Mouse (Mus musculus): ENCODE results near the gene Degs1. TPM values are rescaled to one million over a fixed set of nuclear protein-coding genes. Genes with fewer than 3 reads are reported as not detected.

Gene Degs1
- total and polyA plus RNA-seq, 3 experiments, result 50.3 to 54.1 (median 51.0) TPM

DNA sequence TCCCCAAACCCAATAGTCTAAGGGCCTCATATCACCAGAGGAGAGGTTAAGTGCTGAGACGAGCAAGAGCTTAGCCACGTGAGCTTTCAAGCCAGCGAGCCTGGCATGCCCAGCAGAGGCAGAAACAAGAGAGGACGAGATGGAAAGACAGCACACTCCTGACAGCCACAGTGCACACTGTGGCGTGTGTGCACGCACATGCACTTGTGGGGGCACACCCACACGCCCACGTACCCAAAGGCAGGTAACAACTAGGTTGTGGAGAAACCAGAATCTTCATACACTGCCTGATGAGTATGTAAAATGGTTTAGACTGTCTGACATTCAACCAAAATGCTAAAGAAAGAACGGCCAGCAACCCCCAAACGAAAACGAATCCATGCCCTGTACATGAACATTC lies 2.0 kb downstream of the Degs1 start:
- Histone ChIP-seq H3K27me3 (ENCODE audit: control insufficient read depth, insufficient read depth, low read length) (no peaks in the 10 kb centered on the region), H3K36me3 (ENCODE audit: control insufficient read depth, insufficient read depth, low read length) (peaks cover 7% of the 10 kb centered on the region), H3K4me1 (ENCODE audit: control insufficient read depth, insufficient read depth, low read length) (peaks cover 7% of the 10 kb centered on the region), H3K9ac (ENCODE audit: low read depth, low read length) (no peak overlapping the region), H3K27ac (no peak overlapping the region), H3K4me3 (no peak overlapping the region), H3K79me2 (replicated peaks; ENCODE audit: control insufficient read depth, insufficient read depth, low read length) (0 out of 2 replicates have a peak, but pooled peaks cover 2% of the 10 kb centered on the region)
- intact Hi-C loops (cut with DNase I), result loop anchor here (10.0 kb wide), 1 partner anchor 124 kb away; the partner anchor contains the start of gene Trp53bp2
- no peak for DNase-seq
- TF ChIP-seq CTCF (IDR thresholded peaks at IDR 0.05) (no peak), EP300 (IDR thresholded peaks at IDR 0.05; ENCODE audit: insufficient read depth, low read depth, low read length) (no peak), POLR2A (IDR thresholded peaks at IDR 0.05; ENCODE audit: insufficient read depth, low read depth, low read length) (no peak)
- WGBS, result 55% methylated on average over 11 of the region's 11 CpGs

DNA sequence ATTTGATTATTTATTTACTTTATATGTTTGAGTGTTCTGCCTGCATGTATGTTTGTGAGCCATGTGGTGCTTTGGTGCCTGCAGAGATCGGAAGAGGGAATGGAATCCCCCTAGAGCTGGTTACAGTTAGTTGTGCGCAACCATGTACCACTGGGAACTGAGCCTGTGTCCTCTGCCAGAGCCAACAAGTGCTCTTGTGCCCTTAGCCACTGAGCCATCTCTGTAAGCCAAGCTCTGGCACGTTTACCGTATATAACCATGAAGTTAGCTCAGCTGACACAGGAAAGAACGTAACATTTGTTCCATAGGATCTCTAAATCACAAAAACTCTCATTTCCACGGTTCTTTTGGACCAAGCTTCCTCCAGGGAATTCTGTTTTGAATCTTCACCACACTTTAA lies 2.6 kb downstream of the Degs1 start:
- TF ChIP-seq POLR2A (IDR thresholded peaks at IDR 0.05; ENCODE audit: insufficient read depth, low read depth, low read length), result no peak
- TF ChIP-seq EP300 (IDR thresholded peaks at IDR 0.05; ENCODE audit: insufficient read depth, low read depth, low read length), result no peak
- no peak for TF ChIP-seq CTCF (IDR thresholded peaks at IDR 0.05)
- H3K4me1 ChIP-seq (ENCODE audit: control insufficient read depth, insufficient read depth, low read length), result peaks cover 7% of the 10 kb centered on the region
- 0 out of 2 replicates have a peak, but pooled peaks cover 2% of the 10 kb centered on the region for H3K79me2 ChIP-seq (replicated peaks; ENCODE audit: control insufficient read depth, insufficient read depth, low read length)
- H3K36me3 ChIP-seq (ENCODE audit: control insufficient read depth, insufficient read depth, low read length), result peaks cover 7% of the 10 kb centered on the region
- intact Hi-C loops (cut with DNase I), result loop anchor here (10.0 kb wide), 1 partner anchor 125 kb away; the partner anchor contains the start of gene Trp53bp2
- 66% methylated on average over 6 of the region's 6 CpGs for WGBS
- H3K27me3 ChIP-seq (ENCODE audit: control insufficient read depth, insufficient read depth, low read length), result no peaks in the 10 kb centered on the region
- H3K4me3 ChIP-seq, result no peak overlapping the region
- H3K27ac ChIP-seq, result no peak overlapping the region
- DNase-seq, result no peak
- H3K9ac ChIP-seq (ENCODE audit: low read depth, low read length), result no peak overlapping the region

DNA sequence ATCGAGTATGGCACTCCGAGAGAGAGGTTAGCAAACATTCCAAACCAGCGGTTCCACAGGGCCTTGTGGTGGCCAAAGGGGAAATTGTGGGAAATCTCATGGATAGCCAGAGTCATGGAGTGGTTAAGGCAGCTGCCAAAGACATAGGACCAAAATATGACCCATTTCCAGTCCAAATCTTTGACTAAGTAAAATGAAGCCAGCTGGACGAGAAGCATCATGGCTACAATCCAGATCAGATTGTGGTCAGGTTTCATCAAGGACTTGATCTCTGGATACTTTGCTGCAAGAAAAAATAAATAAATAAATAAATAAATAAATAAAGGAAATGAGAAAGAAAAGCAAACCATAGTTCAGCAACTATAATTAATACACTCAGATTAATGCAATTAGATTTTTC lies 3.2 kb downstream of the Degs1 start:
- 83% methylated on average over 4 of the region's 4 CpGs for WGBS
- Histone ChIP-seq H3K27ac (no peak overlapping the region), H3K4me1 (ENCODE audit: control insufficient read depth, insufficient read depth, low read length) (peaks cover 7% of the 10 kb centered on the region), H3K36me3 (ENCODE audit: control insufficient read depth, insufficient read depth, low read length) (peaks cover 7% of the 10 kb centered on the region), H3K79me2 (replicated peaks; ENCODE audit: control insufficient read depth, insufficient read depth, low read length) (0 out of 2 replicates have a peak, but pooled peaks cover 2% of the 10 kb centered on the region), H3K9ac (ENCODE audit: low read depth, low read length) (no peak overlapping the region), H3K27me3 (ENCODE audit: control insufficient read depth, insufficient read depth, low read length) (no peaks in the 10 kb centered on the region), H3K4me3 (no peak overlapping the region)
- no peak for TF ChIP-seq POLR2A (IDR thresholded peaks at IDR 0.05; ENCODE audit: insufficient read depth, low read depth, low read length)
- TF ChIP-seq CTCF (IDR thresholded peaks at IDR 0.05), result no peak
- TF ChIP-seq EP300 (IDR thresholded peaks at IDR 0.05; ENCODE audit: insufficient read depth, low read depth, low read length), result no peak
- no peak for DNase-seq
- intact Hi-C loops (cut with DNase I), result no loop called here

DNA sequence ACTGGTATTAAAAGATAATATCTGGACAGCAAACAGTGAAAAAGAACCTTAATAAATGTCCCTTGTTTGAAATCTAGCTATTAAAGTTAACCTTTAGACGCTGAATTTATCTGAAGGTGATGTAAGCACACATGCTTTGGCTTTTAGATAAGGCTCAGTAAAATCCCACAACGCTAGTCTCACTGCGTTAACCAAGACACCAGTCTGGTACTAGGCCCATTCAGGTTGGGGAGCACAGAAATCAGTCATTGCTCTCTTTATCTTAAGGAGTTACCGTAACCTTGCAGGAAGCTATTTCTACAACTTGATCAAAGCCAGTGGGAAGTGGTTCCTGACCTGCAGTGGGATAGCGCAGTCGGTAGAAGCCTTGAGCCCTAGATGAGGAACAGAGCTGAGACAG lies 7.5 kb downstream of the Degs1 start:
- no peak for TF ChIP-seq EP300 (IDR thresholded peaks at IDR 0.05; ENCODE audit: insufficient read depth, low read depth, low read length)
- no peak for TF ChIP-seq POLR2A (IDR thresholded peaks at IDR 0.05; ENCODE audit: insufficient read depth, low read depth, low read length)
- TF ChIP-seq CTCF (IDR thresholded peaks at IDR 0.05), result no peak
- intact Hi-C loops (cut with DNase I), result no loop called here
- H3K79me2 ChIP-seq (replicated peaks; ENCODE audit: control insufficient read depth, insufficient read depth, low read length), result 0 out of 2 replicates have a peak, but pooled peaks cover 2% of the 10 kb centered on the region
- H3K27me3 ChIP-seq (ENCODE audit: control insufficient read depth, insufficient read depth, low read length), result no peaks in the 10 kb centered on the region
- H3K4me1 ChIP-seq (ENCODE audit: control insufficient read depth, insufficient read depth, low read length), result no peaks in the 10 kb centered on the region; the same call in 1 of the 2 replicates
- no peak for DNase-seq
- no peak overlapping the region for H3K27ac ChIP-seq
- H3K36me3 ChIP-seq (ENCODE audit: control insufficient read depth, insufficient read depth, low read length), result peaks cover 7% of the 10 kb centered on the region
- H3K9ac ChIP-seq (ENCODE audit: low read depth, low read length), result no peak overlapping the region
- no peak overlapping the region for H3K4me3 ChIP-seq
- WGBS, result 77% methylated on average over 6 of the region's 6 CpGs

DNA sequence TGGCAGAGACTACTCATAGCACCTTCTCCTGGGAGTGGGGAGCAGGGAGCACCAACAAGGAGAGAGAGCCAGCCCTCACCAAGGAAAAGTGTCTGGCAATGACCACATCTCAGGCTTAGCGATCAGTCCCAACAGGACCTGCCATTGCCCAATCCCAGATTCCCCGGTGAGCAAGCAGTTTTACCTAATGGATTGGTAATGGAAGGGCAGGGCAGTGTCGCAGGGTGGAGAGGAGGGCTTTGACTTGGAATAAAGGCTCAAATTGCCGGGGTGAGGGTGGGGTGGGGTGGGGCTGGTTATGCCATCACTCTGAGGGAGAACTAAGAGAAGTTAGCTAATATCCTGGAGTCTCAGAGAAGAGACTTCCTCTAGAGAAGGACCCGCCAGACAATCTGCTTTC lies 11.0 kb downstream of the Degs1 start:
- Histone ChIP-seq H3K4me1 (ENCODE audit: control insufficient read depth, insufficient read depth, low read length) (no peaks in the 10 kb centered on the region), H3K79me2 (replicated peaks; ENCODE audit: control insufficient read depth, insufficient read depth, low read length) (no peaks in the 10 kb centered on the region), H3K9ac (ENCODE audit: low read depth, low read length) (no peak overlapping the region), H3K27ac (no peak overlapping the region), H3K36me3 (ENCODE audit: control insufficient read depth, insufficient read depth, low read length) (peaks cover 3% of the 10 kb centered on the region; the same call in 1 of the 2 replicates), H3K4me3 (no peak overlapping the region), H3K27me3 (ENCODE audit: control insufficient read depth, insufficient read depth, low read length) (no peaks in the 10 kb centered on the region)
- no peak for TF ChIP-seq EP300 (IDR thresholded peaks at IDR 0.05; ENCODE audit: insufficient read depth, low read depth, low read length)
- no peak for TF ChIP-seq POLR2A (IDR thresholded peaks at IDR 0.05; ENCODE audit: insufficient read depth, low read depth, low read length)
- TF ChIP-seq CTCF (IDR thresholded peaks at IDR 0.05), result no peak
- intact Hi-C loops (cut with DNase I), result no loop called here
- 81% methylated on average over 5 of the region's 5 CpGs for WGBS
- DNase-seq, result no peak

DNA sequence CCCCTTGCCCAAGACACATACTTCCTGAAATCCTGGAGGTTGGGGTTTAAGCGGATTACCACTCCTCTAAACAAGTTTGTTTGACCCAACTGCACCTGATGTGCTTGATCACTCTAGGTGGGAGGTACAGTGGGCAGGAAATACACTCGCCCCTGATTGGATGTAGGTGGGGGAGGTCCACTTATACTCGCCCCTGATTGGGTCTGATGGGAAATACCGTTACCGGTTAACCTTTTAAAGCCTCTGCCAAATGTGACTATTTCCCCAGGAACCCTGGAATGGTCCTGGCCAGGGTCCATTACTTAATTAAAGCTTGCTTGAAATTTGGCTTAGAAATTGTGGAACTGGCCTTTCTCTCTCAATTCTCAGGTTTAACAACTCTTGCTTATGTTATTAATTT lies 11.5 kb downstream of the Degs1 start:
- no peak for DNase-seq
- no peak overlapping the region for H3K27ac ChIP-seq
- H3K36me3 ChIP-seq (ENCODE audit: control insufficient read depth, insufficient read depth, low read length), result peaks cover 3% of the 10 kb centered on the region; the same call in 1 of the 2 replicates
- H3K4me3 ChIP-seq, result no peak overlapping the region
- H3K27me3 ChIP-seq (ENCODE audit: control insufficient read depth, insufficient read depth, low read length), result no peaks in the 10 kb centered on the region
- no peak overlapping the region for H3K9ac ChIP-seq (ENCODE audit: low read depth, low read length)
- 86% methylated on average over 5 of the region's 5 CpGs for WGBS
- TF ChIP-seq POLR2A (IDR thresholded peaks at IDR 0.05; ENCODE audit: insufficient read depth, low read depth, low read length), result no peak
- no peak for TF ChIP-seq EP300 (IDR thresholded peaks at IDR 0.05; ENCODE audit: insufficient read depth, low read depth, low read length)
- no peaks in the 10 kb centered on the region for H3K4me1 ChIP-seq (ENCODE audit: control insufficient read depth, insufficient read depth, low read length)
- H3K79me2 ChIP-seq (replicated peaks; ENCODE audit: control insufficient read depth, insufficient read depth, low read length), result no peaks in the 10 kb centered on the region
- intact Hi-C loops (cut with DNase I), result no loop called here

All from heart, adult 2 months (tissue).